Mouse (Mus musculus) c-Kit-positive CD71-negative TER-119-negative erythroid progenitor cells, embryonic 14.5 days (primary cell): Measurements from ENCODE around the gene Pear1.

ENCODE experiments used
- DNase-seq: peaks from one replicate; pipeline ENCODE4 v3.0.0-alpha.2; 2013; ENCODE audit warnings: low read depth

The Pear1 gene

GRCm38 (mm10) chr3:87765091-87765490 lies 59.0 kb downstream of the Pear1 start:
- DNase-seq: peak; percentile 63

- no peak for DNase-seq
Observed at GRCm38 (mm10) chr3:87764506-87764905, 59.6 kb downstream of the Pear1 start.

- DNase-seq: no peak
Observed at GRCm38 (mm10) chr3:87763683-87764289, 60.3 kb downstream of the Pear1 start.

- no peak for DNase-seq
Observed at GRCm38 (mm10) chr3:87763202-87763601, 60.9 kb downstream of the Pear1 start.

- no peak for DNase-seq
Observed at GRCm38 (mm10) chr3:87761408-87762375, 62.4 kb downstream of the Pear1 start.

- no peak for DNase-seq
Observed at GRCm38 (mm10) chr3:87758641-87759040, 65.5 kb downstream of the Pear1 start.

- no peak for DNase-seq
Observed at GRCm38 (mm10) chr3:87756488-87756887, 67.6 kb downstream of the Pear1 start.

GRCm38 (mm10) chr3:87755964-87756363 lies 68.1 kb downstream of the Pear1 start:
- DNase-seq: no peak

- no peak for DNase-seq
Observed at GRCm38 (mm10) chr3:87753829-87754228, 70.3 kb downstream of the Pear1 start.

- no peak for DNase-seq
Observed at GRCm38 (mm10) chr3:87752567-87752966, 71.5 kb downstream of the Pear1 start.

- no peak for DNase-seq
Observed at GRCm38 (mm10) chr3:87749977-87750376, 74.1 kb downstream of the Pear1 start.

- peak; percentile 38 for DNase-seq
Observed at GRCm38 (mm10) chr3:87749036-87749435, 75.1 kb downstream of the Pear1 start.

GRCm38 (mm10) chr3:87748431-87748830 lies 75.7 kb downstream of the Pear1 start, which contains the start of gene Lrrc71:
Lrrc71 (minus strand) TSS chr3:87748625.
- no peak for DNase-seq

- no peak for DNase-seq
Observed at GRCm38 (mm10) chr3:87745036-87745659, 79.0 kb downstream of the Pear1 start.

- DNase-seq: no peak
Observed at GRCm38 (mm10) chr3:87743927-87744326, 80.2 kb downstream of the Pear1 start.

- no peak for DNase-seq
Observed at GRCm38 (mm10) chr3:87742735-87743134, 81.4 kb downstream of the Pear1 start.

- no peak for DNase-seq
Observed at GRCm38 (mm10) chr3:87742013-87742412, 82.1 kb downstream of the Pear1 start.

- DNase-seq: no peak
Observed at GRCm38 (mm10) chr3:87738906-87739305, 85.2 kb downstream of the Pear1 start.

- DNase-seq: no peak
Observed at GRCm38 (mm10) chr3:87735335-87735734, 88.8 kb downstream of the Pear1 start.

- no peak for DNase-seq
Observed at GRCm38 (mm10) chr3:87733984-87734761, 89.9 kb downstream of the Pear1 start.

- no peak for DNase-seq
Observed at GRCm38 (mm10) chr3:87733098-87733497, 91.0 kb downstream of the Pear1 start.

GRCm38 (mm10) chr3:87728696-87729095 lies 95.4 kb downstream of the Pear1 start:
- DNase-seq: no peak
